Mouse (Mus musculus) G1E-ER4 (cell line): ENCODE data around the gene Tcf7l1. TPM values are rescaled to one million over a fixed set of nuclear protein-coding genes. Genes with fewer than 3 reads are reported as not detected.

Experiments used
- GATA1 ChIP-seq: IDR thresholded peaks from one replicate; pipeline ENCODE4 v1.8.0; 2012; ENCODE audit warnings: low read length, inconsistent platforms
- polyA plus RNA-seq: library from polyadenylated mRNA; stranded (reverse); fragments of >175 nt; gene quantifications from 2 replicates; pipeline ENCODE4 v1.2.3, GENCODE M21; 2012

Gene Tcf7l1
- polyA plus RNA-seq, 1 experiment: not detected

DNA sequence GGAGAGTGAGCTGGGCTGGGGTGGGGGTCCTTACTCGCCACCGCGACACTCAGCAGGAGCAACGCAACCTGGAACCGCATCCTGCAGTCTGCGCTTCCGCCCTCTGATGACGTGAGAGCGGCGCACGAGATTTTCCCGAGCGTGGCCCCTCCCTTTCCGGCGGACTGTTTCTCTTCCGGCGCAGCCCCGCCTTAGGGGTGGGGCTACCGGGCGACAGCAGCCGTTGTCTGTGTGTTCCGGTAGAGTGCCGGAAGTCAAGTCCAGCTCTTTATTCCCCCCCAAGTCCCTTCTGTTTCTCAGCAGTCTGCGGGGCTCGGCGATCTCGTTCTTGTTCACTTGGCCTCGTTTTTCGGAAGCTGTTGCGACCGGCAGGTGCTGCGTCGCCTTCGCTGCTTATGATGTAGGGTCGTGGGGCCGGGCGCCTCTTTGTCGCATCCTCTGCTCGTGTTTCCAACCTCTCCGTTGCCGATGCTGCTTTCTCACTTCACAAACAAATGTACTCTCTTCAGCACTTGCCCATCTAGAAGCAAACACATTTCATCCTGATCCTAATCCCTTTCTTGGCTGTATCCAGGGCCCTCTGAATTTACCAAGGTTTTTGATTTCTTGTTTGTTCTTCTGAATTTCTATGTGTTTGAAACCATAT, 172.3 kb downstream of the Tcf7l1 start, which contains the start of gene Tgoln1:
TSS of gene Tgoln1 (minus strand) at position 358 of the 646 bp plus-strand sequence.
- no peak for TF ChIP-seq GATA1

DNA sequence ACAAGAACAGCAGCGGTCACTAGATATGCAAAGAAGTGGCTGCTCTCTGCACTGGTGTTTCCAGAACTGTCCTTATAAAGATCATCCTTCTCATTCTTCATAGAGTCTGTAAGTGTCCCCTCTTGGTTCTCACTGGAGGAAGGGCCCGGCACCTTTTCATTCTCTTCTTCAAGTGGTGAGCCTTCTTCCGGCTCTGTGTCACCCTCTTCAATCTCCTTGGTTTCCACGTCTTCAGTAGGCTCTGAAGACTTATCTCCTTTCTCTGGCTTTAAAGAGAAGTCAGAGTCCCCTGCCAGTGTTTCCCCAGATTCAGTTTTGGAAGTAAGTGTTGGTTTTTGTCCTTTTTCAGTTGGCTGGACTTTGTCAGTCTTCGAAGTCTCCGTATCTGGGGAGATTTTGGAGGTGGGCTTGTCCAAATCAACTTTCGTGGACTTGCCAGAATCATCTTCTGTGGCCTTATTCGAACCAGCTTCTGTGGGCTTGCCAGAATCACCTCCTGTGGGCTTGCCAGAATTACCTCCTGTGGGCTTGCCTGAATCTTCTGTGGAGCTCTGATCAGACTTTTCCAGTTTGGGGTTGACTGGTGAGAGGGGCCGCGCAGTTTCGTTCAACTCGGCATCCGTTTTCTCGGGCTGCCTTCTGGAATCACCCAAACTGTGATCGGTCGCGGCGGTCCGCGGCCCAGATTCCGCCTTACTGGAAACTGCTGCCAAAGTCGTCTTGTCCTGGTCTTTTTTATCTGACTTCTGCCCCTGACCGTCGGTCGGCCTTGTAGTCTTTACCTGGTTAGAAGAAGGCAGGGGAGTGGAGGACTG, 173.3 kb downstream of the Tcf7l1 start:
- no peak for TF ChIP-seq GATA1

DNA sequence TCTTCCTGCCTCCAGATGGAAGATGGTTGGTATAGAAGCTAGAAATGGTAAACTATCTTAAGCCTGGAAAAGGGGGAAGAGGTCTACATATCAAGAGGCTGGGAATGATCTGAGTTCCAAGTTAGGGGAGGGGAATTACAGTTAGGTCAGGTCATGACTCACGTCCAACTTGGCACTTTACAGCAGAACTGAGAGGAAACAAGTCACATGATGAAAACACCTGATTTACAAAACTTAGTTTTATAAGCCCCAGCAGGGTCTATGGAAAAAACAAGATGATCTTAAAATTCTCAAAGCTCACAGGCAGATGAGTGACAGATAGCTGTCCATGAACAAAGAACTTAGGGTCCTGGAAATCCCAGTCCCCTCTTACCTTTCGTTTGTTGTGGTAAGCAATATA, 173.9 kb downstream of the Tcf7l1 start:
- no peak for TF ChIP-seq GATA1

DNA sequence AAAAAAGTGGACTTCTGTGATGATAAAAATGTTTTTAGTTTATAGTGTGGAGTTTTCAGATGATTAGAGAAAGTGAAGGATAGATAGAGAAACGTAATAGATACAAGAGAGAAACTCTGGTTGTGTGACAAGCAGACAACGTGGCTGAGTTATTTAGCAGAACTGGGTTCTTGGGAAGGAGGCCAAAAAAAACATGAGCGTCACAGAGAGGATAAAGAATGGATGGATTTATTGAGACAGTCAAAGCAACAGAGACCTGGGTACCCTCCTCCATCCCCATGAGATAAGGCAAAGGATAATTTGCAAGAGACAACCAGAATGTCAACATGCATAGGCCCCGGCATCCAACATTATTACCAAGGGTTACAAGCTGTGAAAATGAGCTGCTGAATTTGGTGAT, 178.8 kb downstream of the Tcf7l1 start:
- no peak for TF ChIP-seq GATA1

GRCm38 (mm10) chr6:72608662-72609184, 180.3 kb downstream of the Tcf7l1 start:
- TF ChIP-seq GATA1: no peak

GRCm38 (mm10) chr6:72607676-72608075, 181.4 kb downstream of the Tcf7l1 start:
- no peak for TF ChIP-seq GATA1

DNA sequence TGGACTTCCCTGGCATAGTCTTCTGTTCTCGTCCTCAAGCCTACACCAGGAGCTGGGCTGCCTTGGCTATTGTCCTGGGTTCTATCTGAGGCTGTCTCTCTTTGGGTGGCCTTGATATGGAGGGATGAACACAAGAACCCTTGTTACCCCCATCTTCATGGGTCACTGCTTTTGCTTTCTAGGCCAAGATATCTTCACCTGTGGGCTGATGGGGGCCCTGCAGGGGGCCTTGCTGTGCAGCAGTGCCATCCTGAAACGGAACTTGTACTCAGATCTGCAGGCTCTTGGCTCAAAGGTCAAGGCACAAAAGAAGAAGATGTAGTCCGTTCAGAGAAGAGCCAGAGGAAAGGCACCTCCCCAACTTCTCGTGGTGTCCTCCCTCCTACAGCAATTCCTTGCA, 182.0 kb downstream of the Tcf7l1 start:
- no peak for TF ChIP-seq GATA1

GRCm38 (mm10) chr6:72604066-72604465, 185.0 kb downstream of the Tcf7l1 start:
- TF ChIP-seq GATA1: no peak

DNA sequence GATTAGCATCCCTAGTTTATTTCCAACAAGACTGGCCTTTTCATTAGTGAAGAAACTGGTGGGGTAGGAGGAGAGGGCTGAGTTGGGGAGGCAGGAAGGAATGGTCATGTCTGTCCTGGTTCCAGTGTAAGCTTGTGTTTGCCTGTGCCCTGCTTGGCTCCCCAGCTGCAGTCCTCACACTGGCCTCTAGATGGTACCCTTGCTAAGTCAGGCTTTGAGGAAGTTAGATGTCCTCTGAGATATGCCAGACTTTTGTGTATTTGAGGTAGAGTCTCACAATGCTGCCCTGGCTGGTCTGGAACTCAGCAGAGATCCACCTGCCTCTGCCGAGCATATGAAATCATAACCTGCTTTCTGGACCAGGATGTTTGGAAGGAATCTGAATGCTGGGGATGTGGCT, 187.3 kb downstream of the Tcf7l1 start:
- TF ChIP-seq GATA1: no peak

- TF ChIP-seq GATA1: no peak
Observed at GRCm38 (mm10) chr6:72600771-72601170, 188.3 kb downstream of the Tcf7l1 start.

- TF ChIP-seq GATA1: no peak
Observed at GRCm38 (mm10) chr6:72600216-72600615, 188.8 kb downstream of the Tcf7l1 start.

DNA sequence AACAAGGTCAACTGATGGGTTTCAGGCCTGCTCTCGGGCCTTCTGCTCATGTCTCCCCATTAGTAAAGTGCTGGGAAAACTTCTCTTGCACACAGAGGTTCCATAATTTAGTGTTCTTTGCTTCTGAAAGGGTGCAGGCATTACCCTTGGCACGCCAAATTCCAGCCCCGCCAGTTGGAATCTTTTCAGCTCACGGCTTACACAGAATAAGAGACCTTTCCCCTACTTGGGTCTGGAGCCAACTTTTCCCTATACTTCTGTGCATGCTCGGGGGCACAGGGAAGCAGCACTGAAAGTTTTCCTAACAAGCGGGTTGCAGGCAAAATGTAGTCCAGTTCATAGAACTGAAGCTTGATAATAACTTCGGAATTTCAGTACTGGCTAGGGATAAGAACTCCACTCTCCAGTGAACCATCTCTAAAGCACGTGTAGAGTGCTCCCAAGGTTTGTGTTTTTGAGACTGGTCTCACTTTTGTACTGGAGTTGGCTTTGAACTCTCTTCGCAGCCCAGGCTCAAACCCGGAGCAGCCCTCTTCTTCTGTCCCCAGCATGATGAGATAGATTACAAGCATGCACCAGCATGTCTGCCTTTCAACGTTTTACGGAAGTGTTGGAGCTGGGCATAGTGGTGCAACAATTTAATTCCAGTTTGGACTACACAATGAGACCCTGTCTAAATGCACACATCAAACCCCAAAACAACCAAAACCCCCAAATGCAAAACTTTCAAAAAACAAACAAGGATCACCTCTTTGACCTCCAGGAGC, 190.1 kb downstream of the Tcf7l1 start:
- no peak for TF ChIP-seq GATA1

DNA sequence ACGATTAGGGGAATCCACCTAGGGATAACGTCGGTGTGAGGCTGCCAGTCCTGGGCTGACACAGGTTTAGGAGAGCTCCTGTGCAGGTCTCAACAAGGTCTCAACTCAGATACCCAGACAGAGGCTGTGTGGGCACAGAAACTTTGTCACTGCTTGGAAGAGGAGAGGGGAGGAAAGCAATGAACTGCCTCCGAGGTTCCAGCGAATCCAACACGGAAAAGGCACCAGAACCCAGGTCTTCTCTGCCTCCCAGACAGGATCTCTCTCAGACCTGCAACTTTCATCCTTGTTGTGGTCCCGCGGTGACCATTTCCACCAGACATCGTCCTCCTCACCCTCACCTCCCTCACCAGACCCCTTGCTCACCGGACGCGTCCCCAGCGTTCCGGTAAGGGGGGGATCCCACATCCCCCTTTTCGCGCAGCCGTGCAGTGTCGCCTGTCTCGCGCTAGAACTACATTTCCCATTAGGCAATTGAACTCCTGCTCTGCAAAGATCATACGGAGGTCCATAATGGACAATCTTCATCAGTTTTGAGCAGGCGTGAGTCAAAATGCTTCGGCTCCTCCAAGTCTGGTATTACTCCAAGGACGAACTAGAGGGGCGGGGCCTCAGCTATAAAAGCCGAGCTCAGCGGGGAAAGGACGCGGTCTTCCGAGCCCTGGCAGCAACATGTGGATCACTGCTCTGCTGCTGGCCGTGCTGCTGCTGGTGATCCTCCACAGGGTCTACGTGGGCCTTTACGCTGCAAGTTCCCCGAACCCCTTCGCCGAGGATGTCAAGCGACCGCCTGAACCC, 190.9 kb downstream of the Tcf7l1 start, which contains the start of the genes Elmod3 and Retsat:
TSS of gene Elmod3 (minus strand) at position 458 of the 798 bp plus-strand sequence.
TSS of gene Retsat (plus strand) at position 520 of the 798 bp plus-strand sequence.
- no peak for TF ChIP-seq GATA1

GRCm38 (mm10) chr6:72597083-72597874, 191.8 kb downstream of the Tcf7l1 start:
- TF ChIP-seq GATA1: no peak
